Mouse (Mus musculus) G1E (cell line): Measurements from ENCODE around the gene Rbm15.

Experiments used
- CTCF ChIP-seq: IDR thresholded peaks from 2 replicates; pipeline ENCODE4 v1.5.1; 2012; ENCODE audit warnings: low read depth, low read length, inconsistent platforms, mixed read lengths
- GATA1 ChIP-seq: IDR thresholded peaks from 2 replicates; pipeline ENCODE4 v1.6.1; 2012; ENCODE audit warnings: borderline replicate concordance, low read length, inconsistent platforms, mixed read lengths
- GATA2 ChIP-seq: IDR thresholded peaks from 2 replicates; pipeline ENCODE4 v1.6.1; 2012; ENCODE audit warnings: low read depth, low read length, inconsistent platforms, borderline replicate concordance
- POLR2AphosphoS5 ChIP-seq: IDR thresholded peaks from 2 replicates; pipeline ENCODE4 v1.6.1; 2012; ENCODE audit warnings: low read depth, low read length, inconsistent platforms; ENCODE audit not compliant: insufficient replicate concordance
- TAL1 ChIP-seq: conservative IDR thresholded peaks from 2 replicates; pipeline ENCODE4 v1.6.1; 2012; ENCODE audit warnings: low read depth, low read length, inconsistent platforms, mixed read lengths

- no peak for TF ChIP-seq CTCF
- TF ChIP-seq GATA1: no peak
- no peak for TF ChIP-seq POLR2AphosphoS5
- no peak for TF ChIP-seq TAL1
- no peak for TF ChIP-seq GATA2
Observed at GRCm38 (mm10) chr3:107369156-107369555, 35.7 kb upstream of the Rbm15 start.
